Comparison of ENCODE assay signal across 9 mouse cellular contexts in the genomic region with DNA sequence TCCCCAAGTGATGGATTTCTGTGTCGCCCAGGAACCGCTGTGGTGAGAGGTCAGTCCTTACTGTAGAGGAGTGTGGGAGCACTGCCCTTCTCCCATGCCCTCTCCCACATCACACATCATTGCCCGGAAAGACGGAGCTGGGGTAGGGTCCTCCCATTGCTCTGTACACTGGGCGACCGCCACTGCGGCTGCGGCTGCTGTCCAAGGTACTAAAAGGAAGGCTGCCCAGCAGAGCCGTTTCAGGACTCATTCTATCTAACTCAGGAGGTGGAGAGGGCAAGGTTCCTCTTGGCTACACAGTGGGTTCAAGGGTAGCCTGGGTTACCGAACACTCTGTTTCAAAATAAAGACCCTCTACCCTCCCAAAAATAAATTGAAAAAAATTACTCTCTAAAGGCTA. TPM values are rescaled to one million over a fixed set of nuclear protein-coding genes. Genes with fewer than 3 reads are reported as not detected.
DNase-seq lines count a peak whose midpoint lies in the region; ATAC-seq lines count a peak whose summit lies in the region.
"Had no signal": no experiment of that assay in that cellular context is flagged by ENCODE, and none has a peak within 500 bp of the region (broad histone marks: within the 10 kb centered on the region; RNA-seq: fewer than 3 reads in every experiment).

No protein-coding gene starts in this region.

- 0 out of 2 replicates have a peak, but pooled peaks have one; percentile 21 for ATAC-seq in forebrain, embryonic 15.5 days (replicated peaks)
- no peak for ATAC-seq in forebrain, embryonic 13.5 days
- no peak for ATAC-seq in midbrain, embryonic 11.5 days (ENCODE audit: low FRiP score)
- ATAC-seq in midbrain, embryonic 16.5 days = no peak
- no peak for ATAC-seq in neural tube, embryonic 11.5 days (ENCODE audit: insufficient read depth, low FRiP score, low TSS enrichment)

- H3K9me3 ChIP-seq in forebrain, embryonic 15.5 days = no peaks in the 10 kb centered on the region
- H3K9me3 ChIP-seq in forebrain, embryonic 13.5 days (replicated peaks) = no peaks in the 10 kb centered on the region
- no peaks in the 10 kb centered on the region for H3K9me3 ChIP-seq in midbrain, embryonic 11.5 days (ENCODE audit: control insufficient read depth, low read length)
- no peaks in the 10 kb centered on the region for H3K9me3 ChIP-seq in midbrain, embryonic 16.5 days (replicated peaks; ENCODE audit: control insufficient read depth, low read length, poor library complexity, severe bottlenecking)
- H3K9me3 ChIP-seq in neural tube, embryonic 11.5 days (ENCODE audit: control insufficient read depth, low read length) = no peaks in the 10 kb centered on the region

- H3K4me1 ChIP-seq in forebrain, embryonic 15.5 days = peaks cover 12% of the 10 kb centered on the region
- peaks cover 14% of the 10 kb centered on the region for H3K4me1 ChIP-seq in forebrain, embryonic 13.5 days
- peaks cover 17% of the 10 kb centered on the region for H3K4me1 ChIP-seq in midbrain, embryonic 11.5 days (ENCODE audit: control insufficient read depth, insufficient read depth, low read length)
- peaks cover 13% of the 10 kb centered on the region for H3K4me1 ChIP-seq in midbrain, embryonic 16.5 days (ENCODE audit: control insufficient read depth, insufficient read depth, low read length)
- peaks cover 15% of the 10 kb centered on the region for H3K4me1 ChIP-seq in neural tube, embryonic 11.5 days (ENCODE audit: control insufficient read depth, insufficient read depth, low read length)

- intact Hi-C loops in left cerebral cortex, postnatal 14 days (cut with DNase I) = no loop called here

- peak; percentile 88 for DNase-seq in midbrain, embryonic 11.5 days (ENCODE audit: low spot score, missing footprints)
- DNase-seq in embryo, embryonic 9.5 days (ENCODE audit: extremely low spot score) = peak; percentile 58
- peak; percentile 62 for DNase-seq in neural tube, embryonic 11.5 days (ENCODE audit: low spot score)
- DNase-seq in left cerebral cortex, postnatal 14 days (ENCODE audit: low spot score in 2 of 2) = no peak
- no peak for DNase-seq in spleen, adult 18-20 months

- no peak overlapping the region for H3K4me2 ChIP-seq in forebrain, embryonic 15.5 days (replicated peaks)
- H3K4me2 ChIP-seq in forebrain, embryonic 13.5 days = no peak overlapping the region
- no peak overlapping the region for H3K4me2 ChIP-seq in midbrain, embryonic 11.5 days
- no peak overlapping the region for H3K4me2 ChIP-seq in midbrain, embryonic 16.5 days (ENCODE audit: low read length)
- no peak overlapping the region for H3K4me2 ChIP-seq in neural tube, embryonic 11.5 days (ENCODE audit: low read depth)

- H3K27me3 ChIP-seq in forebrain, embryonic 15.5 days = no peaks in the 10 kb centered on the region
- H3K27me3 ChIP-seq in forebrain, embryonic 13.5 days = peaks cover 4% of the 10 kb centered on the region; the same call in 1 of the 2 replicates
- no peaks in the 10 kb centered on the region for H3K27me3 ChIP-seq in midbrain, embryonic 11.5 days (ENCODE audit: control insufficient read depth, insufficient read depth, low read length)
- no peaks in the 10 kb centered on the region for H3K27me3 ChIP-seq in midbrain, embryonic 16.5 days (ENCODE audit: control insufficient read depth, insufficient read depth, low read depth, low read length)
- H3K27me3 ChIP-seq in neural tube, embryonic 11.5 days (ENCODE audit: control insufficient read depth, insufficient read depth, low read length) = no peaks in the 10 kb centered on the region

- no peak overlapping the region for H3K9ac ChIP-seq in forebrain, embryonic 15.5 days (replicated peaks)
- no peak overlapping the region for H3K9ac ChIP-seq in forebrain, embryonic 13.5 days
- H3K9ac ChIP-seq in midbrain, embryonic 11.5 days (ENCODE audit: low read length) = no peak overlapping the region
- H3K9ac ChIP-seq in midbrain, embryonic 16.5 days (ENCODE audit: low read depth, low read length) = no peak overlapping the region
- H3K9ac ChIP-seq in neural tube, embryonic 11.5 days (ENCODE audit: low read length) = no peak overlapping the region

- no peaks in the 10 kb centered on the region for H3K36me3 ChIP-seq in forebrain, embryonic 15.5 days
- H3K36me3 ChIP-seq in forebrain, embryonic 13.5 days (ENCODE audit: poor library complexity, severe bottlenecking) = no peaks in the 10 kb centered on the region
- H3K36me3 ChIP-seq in midbrain, embryonic 11.5 days (ENCODE audit: control insufficient read depth, insufficient read depth, low read length) = no peaks in the 10 kb centered on the region
- H3K36me3 ChIP-seq in midbrain, embryonic 16.5 days (ENCODE audit: control insufficient read depth, insufficient read depth, low read length) = no peaks in the 10 kb centered on the region
- no peaks in the 10 kb centered on the region for H3K36me3 ChIP-seq in neural tube, embryonic 11.5 days (ENCODE audit: control insufficient read depth, insufficient read depth, low read length)

- H3K4me3 ChIP-seq in forebrain, embryonic 15.5 days = no peak overlapping the region
- no peak overlapping the region for H3K4me3 ChIP-seq in forebrain, embryonic 13.5 days
- H3K4me3 ChIP-seq in midbrain, embryonic 11.5 days (ENCODE audit: low read depth, low read length) = no peak overlapping the region
- no peak overlapping the region for H3K4me3 ChIP-seq in midbrain, embryonic 16.5 days (ENCODE audit: low read depth, low read length)
- no peak overlapping the region for H3K4me3 ChIP-seq in neural tube, embryonic 11.5 days (ENCODE audit: low read depth, low read length)
- H3K4me3 ChIP-seq: layer of hippocampus, adult 2 months had no signal

- 21% methylated on average over 10 of the region's 10 CpGs for WGBS in forebrain, embryonic 15.5 days
- WGBS in forebrain, embryonic 13.5 days = 5% methylated on average over 10 of the region's 10 CpGs
- whole genome bisulfite sequencing in midbrain, embryonic 11.5 days = 12% methylated on average over 10 of the region's 10 CpGs
- 12% methylated on average over 10 of the region's 10 CpGs for WGBS in midbrain, embryonic 16.5 days
- 6% methylated on average over 10 of the region's 10 CpGs for WGBS in neural tube, embryonic 11.5 days

- no peak overlapping the region for H3K27ac ChIP-seq in forebrain, embryonic 15.5 days (replicated peaks)
- H3K27ac ChIP-seq in forebrain, embryonic 13.5 days = no peak overlapping the region
- no peak overlapping the region for H3K27ac ChIP-seq in midbrain, embryonic 11.5 days (ENCODE audit: low read depth, low read length)
- no peak overlapping the region for H3K27ac ChIP-seq in midbrain, embryonic 16.5 days (ENCODE audit: low read length)
- no peak overlapping the region for H3K27ac ChIP-seq in neural tube, embryonic 11.5 days (ENCODE audit: low read depth, low read length)
- H3K27ac ChIP-seq: layer of hippocampus, adult 2 months had no signal

RNA-seq across cellular contexts. Expression of gene Pou2f2, which starts 33.6 kb away (rescaled TPM):
- polyA plus RNA-seq in forebrain, embryonic 15.5 days (2015; fragmentation: Nextera tagmentation; extraction: Ambion mirVana) = 17.4 and 17.5 TPM in 2 replicates
- 21.9 and 22.2 TPM in 2 replicates for polyA plus RNA-seq in forebrain, embryonic 13.5 days (2015; fragmentation: Nextera tagmentation; extraction: Ambion mirVana)
- 26.6 and 31.3 TPM in 2 replicates for polyA plus RNA-seq in midbrain, embryonic 11.5 days (2014; fragmentation: Nextera tagmentation; extraction: Ambion mirVana)
- 42.9 and 56.4 TPM in 2 replicates for polyA plus RNA-seq in midbrain, embryonic 16.5 days (2015; fragmentation: Nextera tagmentation; extraction: Ambion mirVana)
- 33.7 and 40.9 TPM in 2 replicates for polyA plus RNA-seq in neural tube, embryonic 11.5 days (2014; fragmentation: Nextera tagmentation; extraction: Ambion mirVana)
- total RNA-seq in left cerebral cortex, postnatal 14 days (2021) = 10 to 100 TPM; 11.5 to 13.0 TPM

Comparison
In these comparisons a context has a peak if more than half of its experiments do, and no peak if none do; other contexts are left out.
1. DNase-seq: peak in midbrain, embryonic 11.5 days (single experiment), embryo, embryonic 9.5 days (single experiment) and neural tube, embryonic 11.5 days (single experiment); none in left cerebral cortex, postnatal 14 days (0 of 2) and spleen, adult 18-20 months (0 of 2).